Mouse (Mus musculus) embryo, embryonic 9.5 days (tissue): ENCODE data around the gene Tmem203.
A peak's percentile ranks its signal among the peaks of the same experiment; 100 is the strongest.
"Not testable (repeated sequence)": the region's sequence is repeated elsewhere in the genome, so short reads cannot be mapped to it uniquely, and the experiment has no call there.

Source experiments
- DNase-seq: peaks from one replicate; pipeline ENCODE4 v3.0.0-alpha.2; 2017; ENCODE audit errors: extremely low spot score

Gene Tmem203

DNA sequence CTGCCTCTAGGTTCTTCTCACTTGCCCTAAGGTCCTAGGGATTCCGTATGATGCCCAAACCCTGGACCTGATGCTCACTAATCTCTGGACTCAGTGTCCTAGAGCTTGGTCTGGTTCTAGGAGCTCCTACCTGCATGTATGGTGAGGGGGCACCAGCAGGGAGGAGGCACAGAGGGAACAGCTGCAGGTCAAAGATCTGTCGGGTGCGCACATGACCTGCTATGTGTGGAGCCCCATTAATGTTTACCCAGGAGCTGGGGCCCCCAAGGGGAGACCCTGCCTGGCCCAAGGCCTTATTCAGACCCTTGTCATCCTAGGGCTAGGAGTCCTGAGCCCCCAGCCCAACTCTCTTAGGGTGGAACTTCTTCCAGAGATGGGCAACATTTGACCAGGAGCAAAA is 21.2 kb upstream of the Tmem203 start, which contains the start of gene Slc34a3:
Slc34a3 (minus strand) TSS at position 315 of the 400 bp plus-strand sequence.
- DNase-seq: no peak

DNA sequence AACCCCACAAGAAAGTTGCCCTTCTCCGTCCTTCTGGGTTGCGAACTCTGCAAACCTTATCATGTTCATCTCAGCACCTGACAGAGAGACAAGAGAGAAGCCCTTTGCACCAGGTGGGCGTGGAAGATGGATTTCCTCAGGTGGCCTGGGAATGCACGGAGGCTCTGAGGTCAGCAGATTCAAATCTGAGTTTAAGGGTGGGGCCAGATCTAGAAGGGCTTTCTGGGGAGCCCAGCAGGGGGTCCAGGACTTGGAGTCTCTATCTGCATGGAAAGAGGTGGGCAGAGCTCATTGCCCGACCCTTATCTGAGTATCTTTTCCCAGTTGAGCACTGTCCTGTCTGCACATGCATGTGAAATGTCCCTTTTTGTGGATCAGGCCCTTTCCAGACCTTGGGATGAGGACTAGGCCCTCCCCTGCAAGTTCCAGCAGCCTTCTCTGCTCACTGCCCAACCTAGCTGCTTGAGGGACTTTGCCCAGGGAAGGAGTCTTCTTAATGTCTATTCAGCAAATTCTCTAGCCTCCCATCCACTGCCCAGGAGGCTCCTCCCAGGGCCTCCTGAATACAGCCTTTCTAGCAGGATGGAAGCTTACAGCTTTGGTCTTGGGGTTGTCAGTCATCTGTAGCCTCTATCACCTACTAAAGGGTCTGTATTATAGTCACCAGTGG is 20.6 kb upstream of the Tmem203 start:
- no peak for DNase-seq

DNA sequence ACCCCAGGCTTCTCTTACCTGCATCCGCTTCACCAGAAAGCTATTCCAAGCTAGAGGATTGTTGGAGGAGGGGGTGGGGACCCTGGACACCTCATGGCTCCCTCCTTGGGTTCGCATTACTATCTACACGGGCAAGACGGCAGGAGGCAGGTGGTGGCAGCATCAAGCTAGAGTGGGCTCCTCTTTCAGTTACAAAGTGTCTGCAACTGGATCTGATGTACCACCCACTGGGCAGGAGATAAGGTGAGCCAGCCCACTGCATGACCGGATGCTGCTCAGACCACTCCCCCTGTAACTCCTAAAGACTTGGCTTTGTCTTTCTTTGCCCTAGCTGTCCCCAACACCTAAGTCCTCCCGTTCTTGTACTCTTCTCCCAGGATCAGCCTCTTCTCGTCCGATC is 18.6 kb upstream of the Tmem203 start, which contains the start of gene Rnf224:
Rnf224 (minus strand) TSS at position 174 of the 400 bp plus-strand sequence.
- no peak for DNase-seq

DNA sequence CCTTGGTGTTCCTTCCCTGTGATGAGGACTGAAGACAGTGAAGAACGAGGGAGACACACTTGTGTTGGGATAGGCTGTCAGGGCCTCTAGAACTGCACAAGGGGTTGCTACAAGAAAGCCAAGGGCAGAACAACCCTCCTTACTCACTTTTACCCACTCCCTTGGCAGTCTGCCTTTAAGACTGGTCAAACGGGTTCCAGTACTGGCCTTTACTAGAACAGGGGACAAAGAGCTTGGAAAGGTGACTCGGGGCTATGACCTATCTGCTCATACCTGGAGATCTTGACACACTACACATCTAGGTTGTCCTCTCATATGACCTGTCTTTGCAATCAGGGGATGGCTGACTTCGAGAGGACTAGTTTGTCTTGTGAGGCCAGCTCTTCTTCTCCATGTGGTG is 17.7 kb upstream of the Tmem203 start:
- no peak for DNase-seq

DNA sequence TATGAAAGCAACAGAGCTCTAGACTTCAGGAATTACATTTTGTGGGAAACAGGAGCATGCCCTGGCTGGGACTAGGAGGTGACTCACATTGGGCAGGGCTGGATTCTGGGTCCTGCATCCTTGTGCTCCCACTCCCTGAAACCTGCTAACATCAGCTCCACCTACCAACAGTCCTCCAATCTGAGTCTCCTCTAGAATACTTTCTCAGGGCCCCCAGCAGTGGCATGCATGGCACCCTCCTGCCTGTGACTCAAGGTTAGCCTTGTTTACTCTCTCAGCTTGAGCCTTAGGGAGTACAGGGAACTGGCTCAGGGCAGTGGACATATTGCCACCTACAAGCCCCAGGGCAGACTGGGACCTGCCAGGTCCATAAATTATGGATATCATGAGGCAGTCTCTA is 17.1 kb upstream of the Tmem203 start:
- no peak for DNase-seq

DNA sequence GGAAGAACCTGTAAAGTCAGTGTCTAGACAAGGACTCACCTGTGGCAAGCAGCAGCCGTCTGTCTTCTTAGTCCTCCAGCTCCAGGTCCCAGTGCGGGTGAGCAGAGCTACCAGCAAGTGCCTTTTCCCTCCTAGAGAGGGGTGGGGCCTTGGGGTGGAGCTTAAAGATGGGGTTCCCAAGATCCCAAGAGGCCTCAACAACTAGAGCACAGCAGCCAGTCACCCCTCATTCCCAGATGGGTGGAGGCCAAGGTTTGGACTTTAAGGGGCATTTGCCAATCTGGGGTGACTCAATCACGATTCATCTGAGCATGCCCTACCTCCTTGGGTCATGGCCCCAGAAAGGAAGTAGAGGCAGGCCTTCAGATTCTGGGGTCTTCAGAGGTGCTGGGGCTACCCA is 15.5 kb upstream of the Tmem203 start:
- no peak for DNase-seq

DNA sequence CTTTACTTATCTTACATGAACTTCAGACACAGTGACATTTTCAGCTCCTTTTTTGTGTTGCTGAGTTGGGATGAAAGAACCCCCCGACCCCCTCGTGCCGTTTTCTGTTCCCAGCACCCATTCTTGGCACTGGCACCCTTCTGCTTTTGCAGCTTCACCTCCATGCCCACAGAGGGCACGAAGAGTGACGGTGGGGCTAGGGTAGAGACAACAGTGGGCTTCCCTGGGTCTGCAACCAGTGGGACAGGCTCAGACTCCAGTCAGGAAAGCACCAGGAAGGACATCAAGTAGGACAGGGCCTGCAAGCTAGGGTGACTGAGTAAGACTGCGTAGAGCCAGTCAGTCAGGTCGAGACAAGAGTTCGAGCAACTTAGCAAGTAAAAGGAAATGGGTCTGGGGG is 14.9 kb upstream of the Tmem203 start:
- no peak for DNase-seq

DNA sequence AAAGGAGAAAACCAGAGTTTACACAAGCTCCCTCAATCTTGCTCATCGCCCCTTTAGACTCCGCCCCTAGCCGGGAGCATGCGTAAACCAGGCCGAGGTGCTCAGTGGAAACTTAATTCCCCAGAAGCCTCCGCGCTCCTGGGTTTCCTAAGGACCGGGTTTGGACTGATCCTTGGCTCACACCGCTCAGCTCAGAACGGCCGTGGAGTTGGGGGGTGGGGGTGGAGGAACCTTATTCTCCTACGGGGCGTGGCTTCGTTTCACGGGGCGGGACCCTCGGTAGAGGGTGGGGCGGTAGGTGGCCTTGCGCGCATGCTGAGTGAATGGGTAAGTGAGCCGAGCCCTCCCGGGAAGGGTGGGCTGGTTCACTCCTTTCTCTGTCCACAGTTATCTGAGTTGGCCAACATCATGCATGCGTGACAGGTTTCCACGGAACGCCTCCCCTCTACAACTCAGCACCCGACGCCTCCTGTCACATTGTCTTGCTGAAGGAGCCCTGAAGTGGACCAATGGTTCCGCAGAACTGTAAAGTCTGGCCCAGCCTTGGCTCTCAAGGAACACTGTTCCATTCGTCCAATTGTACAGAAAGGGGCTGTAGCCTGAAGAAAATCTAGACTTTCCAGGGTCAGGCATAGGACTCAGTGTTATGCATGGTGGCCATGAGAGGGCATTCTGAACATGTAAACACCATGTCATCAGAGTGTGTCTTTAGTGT is 14.4 kb upstream of the Tmem203 start:
- DNase-seq: peak; percentile 75

DNA sequence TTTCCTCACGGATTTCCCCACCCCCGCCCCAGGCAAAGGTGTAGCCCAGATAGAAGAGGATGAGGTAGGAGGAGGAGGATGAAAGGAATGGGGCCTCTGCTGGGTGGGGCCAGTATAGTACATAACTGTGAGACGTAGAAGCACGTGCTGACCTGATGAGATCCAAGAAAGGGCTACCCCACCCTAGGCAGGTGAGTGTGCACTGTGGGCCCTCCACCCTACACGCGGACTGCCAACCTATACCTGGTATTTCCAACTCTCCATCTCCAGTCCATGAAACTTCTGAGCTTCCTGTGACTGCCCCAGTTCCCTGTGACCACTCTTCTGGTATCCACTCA is 13.8 kb upstream of the Tmem203 start:
- no peak for DNase-seq

DNA sequence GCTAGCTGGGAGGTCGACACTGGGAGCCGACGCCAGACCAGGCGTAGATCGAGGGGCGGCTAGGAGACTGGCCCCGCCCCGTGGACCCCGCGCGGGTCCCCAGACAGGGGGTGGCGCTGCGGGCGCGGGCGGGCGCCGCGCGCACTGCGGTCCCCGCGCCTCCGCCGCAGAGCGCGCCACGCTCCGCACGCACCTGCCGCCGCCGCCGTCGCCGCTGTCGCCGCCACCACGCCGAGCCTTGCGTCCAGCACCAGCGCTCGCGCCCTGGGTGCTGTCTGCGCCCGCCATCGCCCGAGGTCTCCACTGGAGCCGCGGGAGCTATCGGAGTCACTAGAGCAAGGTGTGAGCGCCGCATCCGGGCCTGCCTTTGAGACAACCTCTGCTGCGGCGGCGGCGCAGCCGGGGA is 13.1 kb upstream of the Tmem203 start, which contains the start of the genes Rnf208 and Cysrt1:
Rnf208 (plus strand) TSS at position 155 of the 406 bp plus-strand sequence.
Cysrt1 (minus strand) TSS at position 352 of the 406 bp plus-strand sequence.
- no peak for DNase-seq

DNA sequence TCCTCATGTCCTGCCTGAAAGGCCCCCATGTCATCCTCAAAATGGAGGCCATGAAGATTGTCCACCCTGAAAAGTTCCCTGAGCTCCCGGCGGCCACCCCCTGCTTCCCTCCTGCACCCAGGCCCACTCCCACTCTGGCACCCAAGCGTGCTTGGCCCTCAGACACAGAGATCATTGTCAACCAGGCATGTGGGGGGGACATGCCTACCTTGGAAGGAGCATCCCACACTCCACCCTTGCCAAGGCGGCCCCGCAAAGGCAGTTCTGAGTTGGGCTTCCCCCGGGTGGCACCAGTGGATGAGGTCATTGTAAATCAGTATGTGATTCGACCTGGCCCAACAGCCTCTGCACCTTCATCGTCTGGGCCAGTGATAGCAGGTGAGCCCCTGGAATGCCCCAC is 11.9 kb upstream of the Tmem203 start:
- DNase-seq: no peak

DNA sequence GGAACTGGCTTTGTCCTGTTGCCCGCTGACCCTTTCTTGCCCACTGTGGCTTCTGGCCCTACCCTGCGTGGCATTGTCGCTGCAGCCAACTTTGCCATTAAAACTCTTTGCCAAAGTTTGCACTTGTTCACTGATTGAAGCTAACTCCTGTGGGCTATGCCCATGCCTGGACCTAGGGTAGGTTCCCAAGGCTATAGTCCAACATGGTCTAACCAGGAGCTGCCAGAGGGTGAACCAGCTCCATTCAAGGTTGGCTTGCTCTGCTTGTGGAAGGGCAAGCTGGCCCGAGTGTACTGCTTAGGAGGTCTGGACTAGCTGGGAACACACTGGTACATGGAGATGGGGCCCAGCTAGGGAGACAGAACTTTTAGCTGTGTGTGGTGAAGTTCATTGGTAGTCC is 11.1 kb upstream of the Tmem203 start:
- DNase-seq: no peak

DNA sequence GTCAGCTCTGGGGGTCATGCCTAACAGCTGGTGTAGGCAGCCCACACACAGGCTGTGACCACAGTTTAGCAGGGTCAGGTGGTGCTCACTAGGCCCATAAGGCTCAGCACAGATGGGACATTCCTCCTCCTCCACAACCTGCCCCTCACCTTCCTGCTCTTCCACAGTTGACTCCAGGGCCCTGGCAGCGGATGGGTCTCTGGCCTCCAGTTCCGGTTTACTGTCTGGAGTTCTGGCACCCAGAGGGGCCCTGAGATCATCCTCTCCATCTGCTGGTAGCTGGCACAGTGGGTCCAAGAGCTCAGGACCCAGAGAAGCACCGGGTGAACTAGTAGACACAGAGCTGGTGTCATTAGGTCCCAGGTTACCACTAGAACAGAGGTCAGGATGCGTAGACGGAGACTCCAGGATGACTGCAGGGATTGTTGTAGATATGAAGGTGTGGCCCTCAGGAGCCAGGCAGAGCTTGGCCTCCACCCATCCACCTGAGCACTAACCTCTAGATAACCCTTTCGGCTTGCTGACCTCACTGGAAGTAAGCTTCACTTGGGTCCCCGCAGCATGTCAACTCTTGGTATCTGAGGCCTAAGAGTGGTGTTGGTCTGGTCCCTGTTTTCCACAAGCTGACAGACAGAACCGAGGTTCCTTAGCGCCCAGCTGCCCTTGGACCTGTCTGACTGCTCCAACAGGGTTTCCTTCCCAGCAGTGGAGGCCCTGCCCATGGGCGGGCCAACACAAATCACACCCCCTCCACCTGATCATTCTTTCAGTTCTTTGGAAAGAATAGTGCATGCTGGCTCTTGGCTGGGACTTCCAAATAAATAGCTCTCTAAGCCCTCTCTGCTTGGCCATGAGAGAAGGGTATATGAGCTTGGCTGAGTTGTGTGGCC is 8.8 kb upstream of the Tmem203 start, which contains the start of gene AL732309.1:
AL732309.1 (minus strand) TSS at position 681 of the 890 bp plus-strand sequence.
- DNase-seq: no peak

DNA sequence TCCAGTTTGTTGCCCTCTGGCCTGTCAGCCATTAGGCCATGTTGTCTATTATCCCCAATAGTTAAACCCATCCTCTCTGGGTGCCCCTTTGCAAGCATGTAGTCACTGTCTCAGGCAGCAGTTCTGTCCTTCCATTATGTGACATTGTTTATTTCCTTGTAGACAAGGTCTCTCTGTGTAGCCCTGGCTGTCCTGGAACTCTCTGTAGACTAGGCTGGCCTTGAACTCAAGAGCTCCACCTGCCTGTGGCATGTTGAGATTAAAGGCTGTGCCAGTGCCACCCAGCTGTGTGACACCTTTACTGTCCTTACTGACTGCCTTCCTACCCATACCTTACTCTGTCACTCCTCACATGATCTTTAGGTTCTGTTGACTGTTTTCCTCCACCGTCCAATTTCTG is 2.9 kb upstream of the Tmem203 start:
- no peak for DNase-seq

DNA sequence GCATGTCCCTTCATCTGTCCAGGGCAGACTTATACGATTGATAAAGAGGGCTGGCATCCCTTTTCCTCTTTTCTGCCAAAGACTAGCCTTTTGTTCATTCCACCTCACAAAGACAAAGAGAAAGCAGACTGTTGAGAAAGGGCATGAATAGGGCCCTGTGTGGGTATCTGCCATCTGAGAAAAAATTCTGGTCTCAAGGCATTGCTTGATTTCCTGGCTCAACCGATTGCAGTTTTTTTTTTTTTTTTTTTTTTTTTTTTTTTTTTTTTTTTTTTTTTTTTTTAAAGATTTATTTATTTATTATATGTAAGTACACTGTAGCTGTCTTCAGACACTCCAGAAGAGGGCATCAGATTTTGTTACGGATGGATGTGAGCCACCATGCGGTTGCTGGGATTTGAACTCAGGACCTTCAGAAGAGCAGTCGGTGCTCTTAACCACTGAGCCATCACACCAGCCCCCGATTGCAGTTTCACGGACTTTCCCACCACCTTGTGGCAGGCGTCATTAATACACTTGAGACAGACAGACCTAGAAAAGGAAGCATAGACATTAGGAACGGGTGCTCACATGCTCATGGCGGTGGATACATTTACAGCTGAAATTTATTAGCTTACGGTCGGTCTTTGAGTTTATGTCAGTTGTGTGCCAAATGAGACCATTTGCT is 1.3 kb downstream of the Tmem203 start:
- DNase-seq: peak; percentile 45

DNA sequence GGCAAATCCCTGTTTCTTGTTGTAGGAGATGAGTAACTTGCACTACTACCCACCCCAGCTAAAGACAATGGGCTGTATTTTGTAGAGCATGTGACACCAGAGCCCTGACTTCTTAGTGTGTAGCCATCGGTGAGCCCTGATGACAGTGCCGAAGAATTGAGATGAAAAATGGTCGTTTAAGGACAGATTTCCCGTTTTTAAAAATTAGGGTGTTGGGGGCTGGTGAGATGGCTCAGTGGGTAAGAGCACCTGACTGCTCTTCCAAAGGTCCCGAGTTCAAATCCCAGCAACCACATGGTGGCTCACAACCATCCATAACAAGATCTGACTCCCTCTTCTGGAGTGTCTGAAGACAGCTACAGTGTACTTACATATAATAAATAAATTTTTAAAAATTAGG is 2.0 kb downstream of the Tmem203 start:
- DNase-seq: not testable (repeated sequence)

DNA sequence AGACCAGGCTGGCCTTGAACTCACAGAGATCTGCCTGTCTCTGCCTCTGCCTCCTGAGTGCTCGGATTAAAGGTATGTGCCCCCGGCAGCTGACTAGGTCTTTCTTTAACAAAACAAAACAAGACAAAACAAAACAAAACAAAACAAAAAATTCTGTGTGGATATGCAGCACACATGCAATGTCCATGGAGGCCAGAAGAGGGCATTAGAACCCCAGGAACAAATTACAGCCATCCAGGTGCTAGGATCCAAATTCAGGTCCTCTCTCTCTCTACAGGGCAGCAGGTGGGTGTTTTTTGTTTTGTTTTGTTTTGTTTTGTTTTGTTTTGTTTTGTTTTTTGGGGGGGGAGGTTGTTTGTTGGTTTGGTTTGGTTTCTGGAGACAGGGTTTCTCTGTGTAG is 3.6 kb downstream of the Tmem203 start:
- no peak for DNase-seq

DNA sequence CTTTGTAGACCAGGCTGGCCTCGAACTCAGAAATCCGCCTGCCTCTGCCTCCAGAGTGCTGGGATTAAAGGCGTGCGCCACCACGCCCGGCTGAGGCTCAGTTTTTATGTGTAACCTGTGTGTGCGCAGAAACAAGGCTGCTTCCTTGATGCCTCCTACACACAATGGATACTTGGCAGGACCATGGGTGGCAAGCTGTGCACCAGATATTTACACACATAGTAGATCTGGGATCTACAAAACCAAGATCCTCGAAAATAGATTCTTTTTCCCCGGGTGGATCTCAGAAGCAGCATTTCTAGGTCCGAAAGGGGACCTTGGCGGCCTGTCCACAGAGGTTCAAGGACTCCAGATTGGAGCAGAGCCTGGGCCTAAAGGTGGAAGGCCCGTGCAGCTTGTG is 6.6 kb downstream of the Tmem203 start:
- no peak for DNase-seq

DNA sequence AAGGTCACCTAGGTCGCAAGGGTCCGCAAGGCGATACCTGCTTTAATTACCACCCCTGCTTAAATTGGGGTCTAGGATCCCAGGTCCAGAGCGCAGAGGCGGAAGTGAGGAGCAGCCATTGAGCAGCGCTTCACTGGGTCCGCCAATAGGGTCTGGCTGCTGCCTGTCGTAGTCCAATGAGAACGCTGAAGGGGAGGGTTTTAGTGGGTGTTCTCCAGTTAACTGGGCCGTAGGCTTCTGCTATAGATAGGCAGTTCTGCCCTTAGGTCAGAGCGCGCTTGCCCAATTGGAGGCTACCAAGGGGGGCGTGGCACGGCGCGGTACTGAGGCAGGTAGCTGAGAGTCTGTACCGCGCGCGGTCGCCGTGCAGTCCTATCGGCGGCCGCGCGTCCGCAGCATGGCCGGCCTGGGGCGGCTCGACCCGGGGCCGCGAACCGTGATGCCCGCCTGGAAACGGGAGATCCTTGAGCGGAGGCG is 7.1 kb downstream of the Tmem203 start, which contains the start of gene Tprn:
Tprn (plus strand) TSS at position 328 of the 477 bp plus-strand sequence.
- peak; percentile 90 for DNase-seq

DNA sequence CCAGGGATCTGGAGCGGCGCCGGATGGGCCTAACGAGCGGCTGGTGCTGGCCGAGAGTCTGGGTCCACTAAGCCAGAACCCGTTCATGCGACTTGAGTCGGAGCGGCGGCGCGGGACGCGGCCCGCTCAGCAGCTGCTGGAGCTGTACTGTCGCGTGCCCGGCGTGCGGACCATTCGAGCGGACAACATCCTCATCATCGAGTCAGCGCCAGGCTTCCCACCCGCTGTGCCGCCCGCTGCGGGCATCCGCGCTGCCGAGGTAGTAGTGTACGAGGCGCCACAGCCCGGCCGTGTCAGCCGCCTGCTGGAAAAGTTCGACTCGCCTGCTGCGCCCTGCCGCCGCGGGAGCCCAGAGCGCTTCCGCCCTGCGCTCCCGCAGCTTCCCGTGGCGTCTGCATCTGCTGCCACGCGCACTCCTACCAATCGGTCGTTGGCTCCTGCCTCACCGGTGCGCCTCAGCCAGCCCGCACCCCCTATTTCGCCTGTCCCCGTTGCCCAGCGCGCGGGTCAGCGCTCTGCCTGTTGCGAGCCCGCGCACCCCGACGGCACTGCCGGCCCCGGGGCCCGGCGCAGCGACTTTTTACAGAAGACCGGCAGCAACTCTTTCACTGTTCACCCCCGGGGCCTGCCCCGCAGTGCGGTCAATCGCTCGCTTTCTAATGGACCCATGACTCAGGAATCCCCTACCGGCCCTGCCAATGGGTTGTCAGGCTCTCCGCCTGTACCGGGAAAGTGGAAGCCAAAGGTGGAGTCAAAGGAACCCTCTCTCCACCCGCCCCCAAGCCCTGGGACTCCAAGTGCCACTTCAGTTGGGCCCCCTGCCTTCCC is 7.8 kb downstream of the Tmem203 start:
- DNase-seq: peak; percentile 16
